Mouse (Mus musculus) spleen, adult 2 months (tissue): Measurements from ENCODE around the gene Ptbp3. TPM values are rescaled to one million over a fixed set of nuclear protein-coding genes. Genes with fewer than 3 reads are reported as not detected.

Experiments
- DNase-seq, 2 experiments: peaks; one replicate each; pipeline versions ENCODE4 v3.0.0 to v3.0.0-alpha.2; 2012 to 2021; ENCODE audit warnings: low spot score in 2 of 2, low read depth in 1 of 2
- H3K27ac ChIP-seq: fragments of 200-500 bp; 2 replicates; pipeline ENCODE4 v1.5.1; 2012; ENCODE audit warnings: low read length, inconsistent platforms; ENCODE audit not compliant: insufficient read depth
- H3K27me3 ChIP-seq: fragments of 200-500 bp; 2 replicates; pipeline ENCODE4 v1.6.1; 2012; ENCODE audit warnings: mild to moderate bottlenecking, moderate library complexity, low read length, inconsistent platforms; ENCODE audit not compliant: control insufficient read depth, insufficient read depth
- H3K36me3 ChIP-seq: fragments of 200-500 bp; 2 replicates; pipeline ENCODE4 v1.6.1; 2012; ENCODE audit warnings: mild to moderate bottlenecking, low read length, inconsistent platforms; ENCODE audit not compliant: control insufficient read depth, insufficient read depth
- H3K4me1 ChIP-seq: fragments of 200-500 bp; 2 replicates; pipeline ENCODE4 v1.6.1; 2011; ENCODE audit warnings: inconsistent platforms; ENCODE audit not compliant: control insufficient read depth, insufficient read depth, insufficient read length
- H3K4me3 ChIP-seq: fragments of 200-500 bp; 2 replicates; pipeline ENCODE4 v1.5.1; 2011; ENCODE audit warnings: mild to moderate bottlenecking, inconsistent platforms; ENCODE audit not compliant: insufficient read depth, insufficient read length; ENCODE audit errors: extremely low read depth
- CTCF ChIP-seq: fragments of 200-500 bp; IDR thresholded peaks from 2 replicates; pipeline ENCODE4 v1.5.1; 2011; ENCODE audit warnings: mild to moderate bottlenecking, inconsistent platforms; ENCODE audit not compliant: insufficient read depth, insufficient read length, insufficient replicate concordance; ENCODE audit errors: extremely low read depth
- POLR2A ChIP-seq: fragments of 200-500 bp; IDR thresholded peaks from 2 replicates; pipeline ENCODE4 v1.6.1; 2011; ENCODE audit warnings: low read depth, low read length, inconsistent platforms
- WGBS: fragments of 180-500 bp; shearing (Covaris S2); methylation state at CpG from one replicate; pipeline ENCODE4 v1.1.7; 2018; 5-methylcytosine and 5-hydroxymethylcytosine counted together
- polyA plus RNA-seq: library from polyadenylated mRNA; depleted of rRNA; stranded (reverse); fragments of >200 nt; gene quantifications from 2 replicates; pipeline ENCODE4 v1.2.3, GENCODE M21; 2012

The Ptbp3 gene
- polyA plus RNA-seq, 1 experiment, result 49.8 TPM

DNA sequence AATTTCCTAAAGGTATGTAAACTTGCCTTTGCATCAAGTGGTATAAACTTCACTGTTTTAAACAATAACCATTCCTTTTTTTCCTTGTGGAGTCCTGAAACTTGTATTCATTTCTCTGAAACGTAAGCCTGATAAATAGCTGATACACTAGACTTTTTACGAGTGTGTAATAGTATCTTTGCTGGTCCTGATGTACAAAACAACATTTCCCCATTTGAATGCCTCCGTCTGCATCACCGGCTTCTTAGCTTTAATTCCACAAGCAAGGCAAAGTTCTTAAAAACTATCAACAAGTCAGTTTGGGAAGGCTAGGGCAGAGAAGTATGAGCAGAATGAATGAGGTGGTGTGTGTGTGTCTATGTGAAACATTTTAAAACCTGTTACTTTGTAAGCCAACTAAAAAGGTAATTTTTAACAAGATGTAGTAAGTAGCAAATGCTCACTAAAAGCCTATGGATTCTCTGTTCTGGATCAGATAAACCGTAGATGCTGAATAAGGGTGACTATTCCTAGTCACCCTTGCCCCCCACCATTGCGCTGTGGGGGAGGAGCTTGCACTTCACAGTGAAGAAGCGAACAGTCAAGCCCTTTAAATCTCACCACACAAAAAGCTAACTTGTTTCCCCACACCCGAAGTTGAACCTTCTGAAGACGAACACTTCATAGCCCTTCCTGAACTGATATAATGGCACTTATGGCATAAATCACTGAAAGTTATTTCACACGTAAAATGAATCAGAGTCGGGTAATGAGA is 1.9 kb downstream of the Ptbp3 start:
- 3% methylated on average over 11 of the region's 11 CpGs for WGBS
- peak overlapping the region; percentile 18 for H3K27ac ChIP-seq
- DNase-seq, result peak in 1 of 2 experiments; percentile 22
- no peaks in the 10 kb centered on the region for H3K36me3 ChIP-seq
- no peaks in the 10 kb centered on the region for H3K27me3 ChIP-seq
- peaks cover 7% of the 10 kb centered on the region for H3K4me1 ChIP-seq
- TF ChIP-seq CTCF (no peak), POLR2A (no peak)
- H3K4me3 ChIP-seq, result peak overlapping the region; percentile 37

GRCm38 (mm10) chr4:59546285-59547071 is 2.7 kb downstream of the Ptbp3 start:
- H3K4me3 ChIP-seq, result peak overlapping the region; percentile 35; the same call in 1 of the 2 replicates
- H3K27ac ChIP-seq, result no peak overlapping the region
- TF ChIP-seq CTCF (no peak), POLR2A (no peak)
- DNase-seq, result no peak
- no peaks in the 10 kb centered on the region for H3K36me3 ChIP-seq
- no peaks in the 10 kb centered on the region for H3K27me3 ChIP-seq
- WGBS, result 12% methylated on average over 7 of the region's 7 CpGs
- peaks cover 7% of the 10 kb centered on the region for H3K4me1 ChIP-seq

DNA sequence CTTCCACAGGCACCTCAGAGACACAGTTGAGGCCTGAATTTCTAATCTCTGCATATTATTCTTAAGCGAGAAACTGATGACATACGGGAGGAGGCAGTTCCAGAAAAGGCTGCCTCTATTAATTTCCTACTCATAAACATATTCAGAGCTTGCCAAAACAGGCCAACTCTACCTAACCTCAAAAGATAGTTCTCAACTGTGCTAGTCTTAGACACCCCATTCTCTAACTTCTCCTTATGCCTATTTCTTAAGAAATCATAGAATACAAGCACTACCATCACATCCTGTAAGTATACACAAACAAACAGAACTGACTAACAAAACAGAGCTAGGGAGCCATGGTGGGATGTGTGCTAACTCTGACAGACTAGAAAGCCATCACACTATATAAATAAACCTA is 4.5 kb downstream of the Ptbp3 start:
- H3K36me3 ChIP-seq, result no peaks in the 10 kb centered on the region
- no peaks in the 10 kb centered on the region for H3K27me3 ChIP-seq
- 41% methylated on average over 2 of the region's 2 CpGs for WGBS
- H3K4me1 ChIP-seq, result peaks cover 4% of the 10 kb centered on the region
- no peak for DNase-seq
- H3K4me3 ChIP-seq, result no peak overlapping the region; the same call in 1 of the 2 replicates
- H3K27ac ChIP-seq, result no peak overlapping the region
- TF ChIP-seq CTCF, result no peak
- TF ChIP-seq POLR2A, result no peak

GRCm38 (mm10) chr4:59543006-59543405 is 6.2 kb downstream of the Ptbp3 start:
- Histone ChIP-seq H3K4me1 (peaks cover 2% of the 10 kb centered on the region), H3K36me3 (no peaks in the 10 kb centered on the region), H3K27ac (no peak overlapping the region), H3K27me3 (no peaks in the 10 kb centered on the region), H3K4me3 (no peak overlapping the region)
- TF ChIP-seq CTCF (no peak), POLR2A (no peak)
- DNase-seq, result no peak

DNA sequence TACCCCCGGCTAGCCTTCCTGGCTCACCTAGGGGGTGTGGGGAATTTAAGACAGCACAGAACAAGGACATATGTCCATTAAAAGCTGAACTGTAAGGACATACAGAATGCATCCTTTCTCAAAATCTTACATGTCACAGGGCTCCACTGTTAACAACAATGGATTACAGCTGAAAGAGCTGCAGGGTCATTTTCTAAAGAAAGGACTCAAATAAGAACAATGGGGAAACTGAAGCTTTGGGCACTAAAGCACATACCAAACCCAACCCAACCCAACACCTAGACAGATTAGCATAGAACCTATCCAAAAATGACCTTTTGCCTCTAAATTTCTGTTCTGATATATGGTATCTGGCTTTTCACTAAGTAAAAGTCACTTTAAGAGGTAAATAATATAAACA is 12.9 kb downstream of the Ptbp3 start:
- Histone ChIP-seq H3K4me1 (peaks cover 3% of the 10 kb centered on the region), H3K36me3 (no peaks in the 10 kb centered on the region), H3K4me3 (no peak overlapping the region), H3K27ac (no peak overlapping the region), H3K27me3 (no peaks in the 10 kb centered on the region)
- WGBS, result 91% methylated on average over 1 of the region's 1 CpGs
- DNase-seq, result no peak
- TF ChIP-seq CTCF (no peak), POLR2A (no peak)

- DNase-seq, result no peak
- Histone ChIP-seq H3K36me3 (no peaks in the 10 kb centered on the region), H3K27ac (no peak overlapping the region), H3K27me3 (no peaks in the 10 kb centered on the region), H3K4me1 (peaks cover 6% of the 10 kb centered on the region), H3K4me3 (no peak overlapping the region)
- TF ChIP-seq CTCF (no peak), POLR2A (no peak)
These were observed 13.5 kb downstream of the Ptbp3 start for GRCm38 (mm10) chr4:59535624-59536023.
